Mouse (Mus musculus): ENCODE results near the gene Mcpt4.
A peak's percentile ranks its signal among the peaks of the same experiment; 100 is the strongest.
"Not testable (repeated sequence)": the region's sequence is repeated elsewhere in the genome, so short reads cannot be mapped to it uniquely, and the experiment has no call there.

The Mcpt4 gene

GRCm38 (mm10) chr14:56062213-56062612, at the start of gene Mcpt4:
TSS of gene Mcpt4 (minus strand) at chr14:56062313.
- not testable (repeated sequence) for DNase-seq (ENCODE audit: low read depth, low spot score)

DNA sequence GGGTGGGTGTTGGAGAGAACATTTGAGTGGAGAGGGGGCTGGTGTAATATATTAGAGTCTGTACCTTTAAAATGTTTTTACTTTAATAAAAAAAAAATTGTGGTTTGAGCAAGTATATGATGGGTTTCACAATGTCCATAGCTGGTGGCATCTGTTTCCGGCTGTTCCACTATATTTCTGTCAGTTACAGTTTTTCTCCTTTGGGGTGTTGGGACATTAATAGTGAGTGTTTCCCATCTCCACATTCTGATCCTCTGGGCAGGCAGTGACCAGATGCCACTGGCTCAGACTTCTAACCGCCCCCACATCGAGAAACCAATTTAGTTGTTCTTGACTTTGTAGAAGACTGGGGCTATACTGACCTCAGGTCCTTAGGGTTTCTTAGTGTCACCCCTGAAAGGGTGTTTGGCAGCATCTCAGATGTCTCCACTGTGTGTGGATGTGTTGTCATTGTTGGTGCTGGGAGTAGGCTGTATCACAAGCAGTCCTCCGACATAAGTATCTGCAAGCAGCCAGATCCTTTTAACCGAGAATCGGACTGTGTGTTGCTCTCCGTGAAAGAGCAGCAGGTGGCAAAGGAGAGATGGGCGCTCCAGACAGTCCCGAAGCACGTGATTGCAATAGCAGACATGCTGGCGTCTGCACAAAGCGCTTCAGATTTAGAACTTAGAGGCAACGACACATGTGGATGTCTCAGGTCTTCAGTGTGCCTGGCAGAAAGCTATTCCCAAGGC, 43.5 kb upstream of the Mcpt4 start:
- DNase-seq (ENCODE audit: low read depth, low spot score) = no peak

GRCm38 (mm10) chr14:56105016-56105415, 42.9 kb upstream of the Mcpt4 start:
- no peak for DNase-seq (ENCODE audit: low read depth, low spot score)

DNA sequence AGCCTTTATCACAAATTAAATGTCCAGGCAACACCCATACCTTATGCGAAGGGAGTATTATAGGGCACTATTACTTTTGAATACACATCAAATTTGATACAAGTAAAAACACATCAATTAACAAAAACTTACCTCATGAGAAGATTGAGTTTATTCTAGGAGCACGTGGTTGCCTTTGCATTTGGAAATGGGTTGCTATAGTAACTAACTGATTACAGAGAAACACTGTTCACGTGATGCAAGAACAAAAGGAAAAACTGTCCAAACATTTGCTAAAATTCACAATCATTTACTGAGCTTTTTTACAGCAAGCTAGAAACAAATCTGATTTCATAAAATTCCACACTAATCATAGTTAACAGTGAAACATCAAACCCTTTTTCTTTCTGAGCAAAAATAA, 41.3 kb upstream of the Mcpt4 start:
- DNase-seq (ENCODE audit: low read depth, low spot score) = no peak

GRCm38 (mm10) chr14:56102386-56102785, 40.3 kb upstream of the Mcpt4 start, which contains the start of gene Ctsg:
TSS of gene Ctsg (minus strand) at chr14:56102574.
- no peak for DNase-seq (ENCODE audit: low read depth, low spot score)

- no peak for DNase-seq (ENCODE audit: low read depth, low spot score)
Observed at GRCm38 (mm10) chr14:56098940-56099339, 36.8 kb upstream of the Mcpt4 start.

- DNase-seq (ENCODE audit: low read depth, low spot score) = no peak
Observed at GRCm38 (mm10) chr14:56097597-56097996, 35.5 kb upstream of the Mcpt4 start.

DNA sequence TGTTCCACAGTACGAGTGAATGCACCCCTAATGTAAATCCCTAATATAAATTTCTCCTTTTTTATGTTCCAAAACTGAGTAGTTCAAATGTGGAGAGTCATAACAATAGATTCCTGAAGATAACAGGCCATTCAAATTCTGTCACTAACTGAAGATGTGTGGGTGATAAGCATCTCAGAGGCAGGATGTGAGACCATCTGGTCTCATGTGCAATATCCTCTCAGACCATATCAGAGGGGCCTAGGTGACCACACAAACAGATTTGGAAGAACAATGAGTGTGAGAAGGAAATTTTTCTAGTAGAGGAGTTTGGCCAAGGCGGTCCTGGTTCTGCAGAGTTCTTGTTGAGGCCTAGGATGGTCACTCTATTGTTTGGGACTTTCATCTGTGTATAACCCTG, 31.2 kb upstream of the Mcpt4 start:
- no peak for DNase-seq (ENCODE audit: low read depth, low spot score)

- no peak for DNase-seq (ENCODE audit: low read depth, low spot score)
Observed at GRCm38 (mm10) chr14:56086711-56087110, 24.6 kb upstream of the Mcpt4 start.

- no peak for DNase-seq (ENCODE audit: low read depth, low spot score)
Observed at GRCm38 (mm10) chr14:56085167-56085566, 23.1 kb upstream of the Mcpt4 start, which contains the start of gene Mcpt8. TSS of gene Mcpt8 (minus strand) at chr14:56085273.

DNA sequence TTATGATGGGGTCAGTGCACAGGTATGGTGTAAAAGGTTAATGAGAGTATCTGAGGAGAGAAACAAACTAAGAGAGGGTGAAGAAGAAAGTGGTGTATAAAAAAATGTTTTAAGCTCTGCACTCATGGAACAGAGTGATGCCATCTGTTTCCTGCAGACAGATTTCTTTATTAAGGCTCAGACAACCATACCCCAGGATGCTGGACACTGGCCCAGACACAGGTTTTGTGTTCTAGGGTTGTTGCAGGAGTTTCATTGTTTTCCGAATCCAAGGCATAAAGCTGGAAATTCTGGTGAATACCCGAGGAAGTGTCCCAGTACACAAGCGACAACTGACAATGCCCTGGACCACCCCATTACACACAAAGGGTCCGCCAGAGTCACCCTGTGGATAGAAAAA, 19.9 kb upstream of the Mcpt4 start:
- peak; percentile 23 for DNase-seq (ENCODE audit: low read depth, low spot score)

- DNase-seq (ENCODE audit: low read depth, low spot score) = no peak
Observed at GRCm38 (mm10) chr14:56057722-56058121, 4.4 kb downstream of the Mcpt4 start.

- no peak for DNase-seq (ENCODE audit: low read depth, low spot score)
Observed at GRCm38 (mm10) chr14:56055408-56055807, 6.7 kb downstream of the Mcpt4 start.

DNA sequence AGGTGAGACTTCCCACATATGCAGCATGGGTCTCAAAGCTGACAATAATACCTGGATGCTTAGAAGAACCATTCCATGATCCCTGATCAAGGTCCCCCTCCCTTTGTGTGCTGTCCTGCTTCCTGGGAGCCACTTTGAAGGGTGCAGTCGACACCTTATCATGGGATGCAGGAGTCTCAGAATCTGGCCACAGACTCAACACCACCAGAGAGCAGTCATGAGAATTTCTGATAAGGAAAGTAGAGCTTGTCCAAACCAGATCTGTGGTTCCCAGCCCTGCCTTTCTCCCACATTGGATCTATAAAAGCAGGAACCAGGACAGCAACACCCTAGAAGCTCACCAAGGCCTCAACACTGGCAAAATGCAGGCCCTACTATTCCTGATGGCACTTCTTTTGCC, 20.3 kb downstream of the Mcpt4 start, which contains the start of gene Mcpt2:
Gene Mcpt2, plus strand, starts transcription at position 250 of the 400 bp plus-strand sequence.
- not testable (repeated sequence) for DNase-seq (ENCODE audit: low read depth, low spot score)

- DNase-seq (ENCODE audit: low read depth, low spot score) = no peak
Observed at GRCm38 (mm10) chr14:56034433-56034832, 27.7 kb downstream of the Mcpt4 start.

GRCm38 (mm10) chr14:56030395-56030794, 31.7 kb downstream of the Mcpt4 start, which contains the start of gene Mcpt9:
TSS of gene Mcpt9 (minus strand) at chr14:56030495.
- not testable (repeated sequence) for DNase-seq (ENCODE audit: low read depth, low spot score)

DNA sequence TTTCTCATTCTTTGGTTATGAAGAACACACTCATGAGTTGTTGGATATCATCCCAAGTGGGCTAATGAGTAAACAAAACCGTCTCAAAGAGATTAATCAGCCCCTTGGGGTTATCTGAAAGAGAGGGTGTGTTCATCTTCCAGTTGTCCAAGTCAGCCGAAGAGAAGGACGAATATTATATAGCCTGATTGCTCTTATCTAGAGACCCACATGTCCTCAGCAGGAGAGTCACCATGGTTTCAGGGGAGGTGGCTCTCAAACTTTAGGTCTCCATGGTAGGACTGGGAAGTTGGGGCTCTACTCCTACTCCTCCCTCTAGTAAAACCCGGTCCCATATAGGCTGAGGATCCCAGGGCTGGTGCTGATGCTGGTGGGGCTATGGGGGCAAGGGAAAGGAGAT, 40.8 kb downstream of the Mcpt4 start:
- not testable (repeated sequence) for DNase-seq (ENCODE audit: low read depth, low spot score)

DNA sequence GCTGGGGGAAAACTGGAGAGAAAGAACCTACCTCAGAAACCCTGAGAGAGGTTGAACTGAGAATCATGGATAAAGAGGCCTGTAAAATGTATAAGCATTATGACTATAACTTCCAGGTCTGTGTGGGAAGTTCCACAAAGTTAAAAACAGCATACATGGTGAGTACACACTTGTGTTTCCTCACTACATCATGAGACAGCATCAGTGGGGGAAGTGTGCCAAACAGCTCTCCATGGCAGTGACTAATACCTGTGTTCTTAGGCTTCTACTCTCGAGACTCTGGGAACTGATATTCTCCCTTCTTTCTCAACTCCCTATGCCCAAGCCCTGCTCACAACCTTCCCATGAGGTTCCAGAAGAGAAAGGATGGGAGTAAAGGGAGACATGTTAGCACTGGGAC, 42.7 kb downstream of the Mcpt4 start:
- DNase-seq (ENCODE audit: low read depth, low spot score) = peak; percentile 3

DNA sequence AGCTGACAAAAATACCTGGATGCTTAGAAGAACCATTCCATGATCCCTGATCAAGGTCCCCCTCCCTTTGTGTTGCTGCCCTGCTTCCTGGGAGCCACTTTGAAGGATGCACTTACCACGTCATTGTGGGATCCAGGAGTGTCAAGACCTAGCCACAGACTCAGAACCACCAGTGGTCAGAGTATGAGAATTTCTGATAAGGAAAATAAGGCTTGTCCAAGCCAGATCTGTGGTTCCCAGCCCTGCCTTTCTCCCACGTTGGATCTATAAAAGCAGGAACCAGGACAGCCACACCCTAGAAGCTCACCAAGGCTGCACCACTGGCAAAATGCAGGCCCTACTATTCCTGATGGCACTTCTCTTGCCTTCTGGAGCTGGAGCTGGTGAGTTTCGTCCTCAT, 44.4 kb downstream of the Mcpt4 start, which contains the start of gene Mcpt1:
Gene Mcpt1, plus strand, starts transcription at position 301 of the 400 bp plus-strand sequence.
- DNase-seq (ENCODE audit: low read depth, low spot score) = not testable (repeated sequence)

DNA sequence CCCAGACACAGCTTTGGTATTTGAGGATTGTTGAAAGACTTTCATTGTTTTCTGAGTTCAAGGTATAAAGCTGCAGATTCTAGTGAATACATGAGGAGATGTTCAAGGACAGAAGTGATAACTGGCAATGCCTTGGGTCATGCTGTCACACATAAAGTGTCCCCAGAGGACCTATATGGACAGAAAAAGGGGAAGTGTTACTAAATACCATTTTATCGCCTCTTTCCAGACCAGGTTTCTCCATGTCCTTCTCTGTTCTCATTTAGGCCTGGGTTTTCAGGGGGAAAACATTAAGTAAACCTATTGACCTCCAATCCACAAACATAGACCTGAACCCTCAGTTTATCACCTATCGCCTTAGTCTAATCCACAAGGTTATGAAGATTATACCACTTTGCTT, 48.2 kb downstream of the Mcpt4 start:
- no peak for DNase-seq (ENCODE audit: low read depth, low spot score)

GRCm38 (mm10) chr14:56013147-56013546, 49.0 kb downstream of the Mcpt4 start:
- DNase-seq (ENCODE audit: low read depth, low spot score) = no peak

Data from telencephalon, adult 2 months (tissue).